Mouse (Mus musculus) erythroblast, embryonic 14.5 days (primary cell): ENCODE measurements around the gene Got2.

ENCODE experiments used
- GATA1 ChIP-seq: IDR thresholded peaks from 2 replicates; pipeline ENCODE4 v1.6.1; 2012; ENCODE audit warnings: low read length, inconsistent platforms, mixed read lengths
- TAL1 ChIP-seq: IDR thresholded peaks from 3 replicates; pipeline ENCODE4 v1.6.1; 2012; ENCODE audit warnings: low read length, inconsistent platforms, mixed read lengths

DNA sequence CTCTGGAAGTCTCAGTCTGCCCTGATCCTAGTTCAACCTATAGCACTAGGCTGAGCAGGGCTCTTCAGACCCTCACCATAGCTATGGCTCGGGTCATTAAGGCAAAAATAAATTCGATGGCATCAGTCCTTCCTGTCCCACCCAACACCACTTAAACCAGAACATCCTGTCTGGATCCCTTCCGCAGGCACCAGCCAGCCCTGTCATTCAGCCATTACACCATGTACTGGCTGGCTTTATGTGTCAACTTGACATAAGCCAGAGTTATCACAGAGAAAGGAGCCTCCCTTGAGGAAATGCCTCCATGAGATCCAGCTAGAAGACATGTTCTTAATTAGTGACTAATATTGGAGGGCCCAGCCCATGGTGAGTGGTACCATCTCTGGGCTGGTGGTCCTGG lies 65.6 kb downstream of the Got2 start:
- TF ChIP-seq GATA1 (no peak), TAL1 (no peak)
